Mouse (Mus musculus) B cell, adult 2 months (primary cell): ENCODE measurements around the gene Atf4.

Experiments
- DNase-seq, 2 experiments: peaks; one replicate each; pipeline ENCODE4 v3.0.0; 2022

Gene Atf4

GRCm38 (mm10) chr15:80250586-80250985 lies 4.4 kb upstream of the Atf4 start:
- DNase-seq: no peak

- DNase-seq: no peak
Observed at GRCm38 (mm10) chr15:80253530-80253929, 1.5 kb upstream of the Atf4 start.

GRCm38 (mm10) chr15:80254207-80254606 lies 777 bp upstream of the Atf4 start:
- DNase-seq: no peak

GRCm38 (mm10) chr15:80255646-80256121 lies 700 bp downstream of the Atf4 start:
- DNase-seq: peak; percentile 87 to 88

- DNase-seq: no peak
Observed at GRCm38 (mm10) chr15:80256242-80256641, 1.3 kb downstream of the Atf4 start.

GRCm38 (mm10) chr15:80256656-80257601 lies 1.9 kb downstream of the Atf4 start:
- DNase-seq: peak; percentile 40

- DNase-seq: peak; percentile 39 to 43
Observed at GRCm38 (mm10) chr15:80257602-80258239, 2.7 kb downstream of the Atf4 start.

GRCm38 (mm10) chr15:80258240-80259170 lies 3.5 kb downstream of the Atf4 start:
- DNase-seq: peak; percentile 31 to 37

GRCm38 (mm10) chr15:80259406-80260045 lies 4.5 kb downstream of the Atf4 start:
- no peak for DNase-seq

GRCm38 (mm10) chr15:80260677-80261076 lies 5.7 kb downstream of the Atf4 start:
- peak; percentile 85 to 86 for DNase-seq

- DNase-seq: no peak
Observed at GRCm38 (mm10) chr15:80261100-80261499, 6.1 kb downstream of the Atf4 start.

GRCm38 (mm10) chr15:80263610-80264575 lies 8.9 kb downstream of the Atf4 start, which contains the start of gene Rps19bp1:
Gene Rps19bp1, minus strand, starts transcription at chr15:80264315.
- DNase-seq: peak; percentile 92

- peak; percentile 80 to 81 for DNase-seq
Observed at GRCm38 (mm10) chr15:80266281-80266680, 11.3 kb downstream of the Atf4 start.

GRCm38 (mm10) chr15:80271858-80272396 lies 16.9 kb downstream of the Atf4 start:
- DNase-seq: no peak

GRCm38 (mm10) chr15:80277107-80277506 lies 22.1 kb downstream of the Atf4 start:
- DNase-seq: no peak

GRCm38 (mm10) chr15:80277625-80278024 lies 22.6 kb downstream of the Atf4 start:
- peak; percentile 68 to 71 for DNase-seq

GRCm38 (mm10) chr15:80278121-80278759 lies 23.3 kb downstream of the Atf4 start:
- no peak for DNase-seq

- no peak for DNase-seq
Observed at GRCm38 (mm10) chr15:80279053-80279452, 24.1 kb downstream of the Atf4 start.

- DNase-seq: peak; percentile 61 to 64
Observed at GRCm38 (mm10) chr15:80280646-80281045, 25.7 kb downstream of the Atf4 start.

GRCm38 (mm10) chr15:80286851-80287415 lies 31.9 kb downstream of the Atf4 start, which contains the start of gene Cacna1i:
Gene Cacna1i, plus strand, starts transcription at chr15:80287238.
- peak in 1 of 2 experiments; percentile 30 for DNase-seq
